Mouse (Mus musculus): Measurements from ENCODE around the gene Akr1c18. TPM values are rescaled to one million over a fixed set of nuclear protein-coding genes. Genes with fewer than 3 reads are reported as not detected.
A peak's percentile ranks its signal among the peaks of the same experiment; 100 is the strongest.

Gene Akr1c18
- total RNA-seq, 2 experiments from 2014 or later: not detected

- peak; percentile 61 for ATAC-seq (replicated peaks; ENCODE audit: low FRiP score, poor library complexity, severe bottlenecking)
Observed at GRCm38 (mm10) chr13:4110281-4111188, 39.9 kb downstream of the Akr1c18 start.

GRCm38 (mm10) chr13:4102721-4103120 lies 47.7 kb downstream of the Akr1c18 start:
- ATAC-seq (replicated peaks; ENCODE audit: low FRiP score, poor library complexity, severe bottlenecking): no peak

GRCm38 (mm10) chr13:4101691-4102090 lies 48.8 kb downstream of the Akr1c18 start:
- ATAC-seq (replicated peaks; ENCODE audit: low FRiP score, poor library complexity, severe bottlenecking): no peak

Other genes with a start within 250 kb of the Akr1c18 start
- 133 and 156 TPM in 2 replicates for gene Net1, start 232.4 kb downstream of the Akr1c18 start, total RNA-seq (2015; ENCODE audit: low replicate concordance)
- gene Net1, start 232.4 kb downstream of the Akr1c18 start, total RNA-seq (2017; ENCODE audit: low replicate concordance): 193 and 201 TPM in 2 replicates
- not detected in 2 replicates for gene Tubal3, start 232.4 kb downstream of the Akr1c18 start, total RNA-seq (2015; ENCODE audit: low replicate concordance)
- gene Tubal3, start 232.4 kb downstream of the Akr1c18 start, total RNA-seq (2017; ENCODE audit: low replicate concordance): not detected in 2 replicates
- not detected in 2 replicates for gene Ucn3, start 205.3 kb downstream of the Akr1c18 start, total RNA-seq (2015; ENCODE audit: low replicate concordance)
- gene Ucn3, start 205.3 kb downstream of the Akr1c18 start, total RNA-seq (2017; ENCODE audit: low replicate concordance): not detected in 2 replicates
- not detected in 2 replicates for gene Akr1c14, start 101.6 kb downstream of the Akr1c18 start, total RNA-seq (2015; ENCODE audit: low replicate concordance)
- gene Akr1c14, start 101.6 kb downstream of the Akr1c18 start, total RNA-seq (2017; ENCODE audit: low replicate concordance): not detected in 2 replicates
- 5.4 TPM in 1 of 2 replicates, not detected in the other for gene Akr1c13, start 40.5 kb upstream of the Akr1c18 start, total RNA-seq (2015; ENCODE audit: low replicate concordance)
- gene Akr1c13, start 40.5 kb upstream of the Akr1c18 start, total RNA-seq (2017; ENCODE audit: low replicate concordance): 2.8 TPM in 1 of 2 replicates, not detected in the other
- not detected in 2 replicates for gene Akr1c19, start 78.0 kb upstream of the Akr1c18 start, total RNA-seq (2015; ENCODE audit: low replicate concordance)
- not detected in 2 replicates for gene Akr1c19, start 78.0 kb upstream of the Akr1c18 start, total RNA-seq (2017; ENCODE audit: low replicate concordance)
- not detected in 2 replicates for gene Akr1c12, start 128.8 kb upstream of the Akr1c18 start, total RNA-seq (2015; ENCODE audit: low replicate concordance)
- 3.7 TPM in 1 of 2 replicates, not detected in the other for gene Akr1c12, start 128.8 kb upstream of the Akr1c18 start, total RNA-seq (2017; ENCODE audit: low replicate concordance)